Mouse (Mus musculus) testis, adult 2 months (tissue): Measurements from ENCODE around the gene Tmem141.

Experiments used
- CTCF ChIP-seq: fragments of 200-500 bp; IDR thresholded peaks from 2 replicates; pipeline ENCODE4 v1.5.1; 2012; ENCODE audit warnings: low read depth, mild to moderate bottlenecking, inconsistent platforms, low read length, moderate library complexity; ENCODE audit not compliant: control insufficient read depth, insufficient read depth, insufficient replicate concordance
- POLR2A ChIP-seq: fragments of 200-500 bp; IDR thresholded peaks from 2 replicates; pipeline ENCODE4 v1.6.1; 2012; ENCODE audit warnings: low read depth, mild to moderate bottlenecking, inconsistent platforms, low read length, moderate library complexity; ENCODE audit not compliant: control insufficient read depth

GRCm38 (mm10) chr2:25584856-25585255, 36.9 kb downstream of the Tmem141 start:
- no peak for TF ChIP-seq CTCF
- TF ChIP-seq POLR2A: no peak
